Mouse (Mus musculus) left cerebral cortex, adult 8-10 months (tissue): Measurements from ENCODE around the gene Vps35. TPM values are rescaled to one million over a fixed set of nuclear protein-coding genes. Genes with fewer than 3 reads are reported as not detected.

Experiments
- DNase-seq, 2 experiments: peaks; one replicate each; pipeline ENCODE4 v3.0.0; 2022; ENCODE audit warnings: low spot score in 2 of 2
- total RNA-seq, 4 experiments: library from RNA; stranded (reverse); gene quantifications; 2 replicates each; pipeline ENCODE4 v1.2.4; 2022

Vps35 gene
- 100 to 1,000 TPM; 121 to 134 (median 127) TPM for total RNA-seq

GRCm38 (mm10) chr8:85299434-85300077 is at the start of gene Vps35, which contains the start of gene Orc6:
Gene Vps35, minus strand, starts transcription at chr8:85299802.
Gene Orc6, plus strand, starts transcription at chr8:85299632.
- peak; percentile 93 to 94 for DNase-seq

GRCm38 (mm10) chr8:85339871-85340573 is 40.4 kb upstream of the Vps35 start:
- no peak for DNase-seq

- no peak for DNase-seq
These were observed 38.1 kb upstream of the Vps35 start for GRCm38 (mm10) chr8:85337681-85338080.

GRCm38 (mm10) chr8:85336211-85336933 is 36.8 kb upstream of the Vps35 start:
- DNase-seq = no peak

GRCm38 (mm10) chr8:85335105-85335504 is 35.5 kb upstream of the Vps35 start:
- no peak for DNase-seq

GRCm38 (mm10) chr8:85329506-85329905 is 29.9 kb upstream of the Vps35 start:
- no peak for DNase-seq

- no peak for DNase-seq
These were observed 27.4 kb upstream of the Vps35 start for GRCm38 (mm10) chr8:85327036-85327435.

GRCm38 (mm10) chr8:85323084-85323483 is 23.5 kb upstream of the Vps35 start:
- DNase-seq = no peak

- DNase-seq = no peak
These were observed 22.4 kb upstream of the Vps35 start for GRCm38 (mm10) chr8:85321981-85322380.

GRCm38 (mm10) chr8:85318534-85318933 is 18.9 kb upstream of the Vps35 start:
- DNase-seq = no peak

GRCm38 (mm10) chr8:85313036-85313435 is 13.4 kb upstream of the Vps35 start:
- no peak for DNase-seq

GRCm38 (mm10) chr8:85311743-85312142 is 12.1 kb upstream of the Vps35 start:
- no peak for DNase-seq

- no peak for DNase-seq
These were observed 9.0 kb upstream of the Vps35 start for GRCm38 (mm10) chr8:85308564-85308963.

- DNase-seq = no peak
These were observed 3.9 kb upstream of the Vps35 start for GRCm38 (mm10) chr8:85303531-85303930.

GRCm38 (mm10) chr8:85302931-85303330 is 3.3 kb upstream of the Vps35 start:
- DNase-seq = no peak

- DNase-seq = no peak
These were observed 2.3 kb upstream of the Vps35 start for GRCm38 (mm10) chr8:85301941-85302340.

GRCm38 (mm10) chr8:85298600-85299433 is 785 bp downstream of the Vps35 start:
- DNase-seq = no peak

- no peak for DNase-seq
These were observed 12.8 kb downstream of the Vps35 start for GRCm38 (mm10) chr8:85286846-85287245.

- DNase-seq = no peak
These were observed 72.3 kb downstream of the Vps35 start for GRCm38 (mm10) chr8:85227297-85227696.

GRCm38 (mm10) chr8:85225688-85226087 is 73.9 kb downstream of the Vps35 start, which contains the start of gene Olfr371:
Gene Olfr371, plus strand, starts transcription at chr8:85225988.
- DNase-seq = no peak

- no peak for DNase-seq
These were observed 78.6 kb downstream of the Vps35 start for GRCm38 (mm10) chr8:85220992-85221391.
